Mouse (Mus musculus) granulocyte monocyte progenitor cell, adult 5-6 weeks (primary cell): ENCODE data around the gene Rd3l. TPM values are rescaled to one million over a fixed set of nuclear protein-coding genes. Genes with fewer than 3 reads are reported as not detected.

Experiments used
- ATAC-seq: replicated peaks from 2 replicates; pipeline ENCODE4 v1.8.0; 2016; ENCODE audit warnings: mild to moderate bottlenecking, moderate TSS enrichment, inconsistent platforms; ENCODE audit not compliant: poor library complexity, severe bottlenecking
- total RNA-seq, 2 experiments: library from RNA; stranded (forward) in 1 of 2; stranded (reverse) in 1 of 2; fragments of 200-712, 200-1000 nt in 1 of 2; fragments of >200 nt in 1 of 2; fragmentation: Nextera tagmentation in 1 of 2; gene quantifications; 2 replicates each; pipeline ENCODE4 v1.2.3; 2014 to 2017

Rd3l gene
- total RNA-seq (2014; fragmentation: Nextera tagmentation) (not detected in 2 replicates), total RNA-seq (2017) (not detected in 2 replicates)

DNA sequence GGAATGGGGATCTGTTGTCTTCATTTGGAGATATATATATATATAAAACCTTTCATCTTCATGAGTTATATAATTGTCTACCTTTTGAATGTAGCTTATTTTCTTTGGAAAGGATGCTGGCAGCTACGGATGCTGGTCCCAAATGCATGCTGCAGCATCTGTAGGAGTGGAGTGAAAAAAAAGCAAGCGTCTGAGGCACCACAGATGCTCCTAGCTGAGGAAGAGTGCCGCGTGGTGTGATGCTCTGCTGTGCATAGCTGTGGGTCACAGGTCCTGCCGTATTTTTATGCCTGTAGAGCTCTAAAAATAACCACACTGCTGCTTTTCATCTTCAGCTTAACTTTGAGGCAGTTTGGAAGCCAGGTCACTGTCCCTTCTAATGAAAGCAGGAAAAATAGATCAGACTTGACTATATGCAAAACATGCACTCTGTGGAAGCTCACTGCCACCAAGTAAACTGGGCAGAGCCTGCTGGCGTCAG lies at the start of gene Rd3l:
Rd3l (minus strand) TSS at position 431 of the 481 bp plus-strand sequence.
- ATAC-seq: no peak

DNA sequence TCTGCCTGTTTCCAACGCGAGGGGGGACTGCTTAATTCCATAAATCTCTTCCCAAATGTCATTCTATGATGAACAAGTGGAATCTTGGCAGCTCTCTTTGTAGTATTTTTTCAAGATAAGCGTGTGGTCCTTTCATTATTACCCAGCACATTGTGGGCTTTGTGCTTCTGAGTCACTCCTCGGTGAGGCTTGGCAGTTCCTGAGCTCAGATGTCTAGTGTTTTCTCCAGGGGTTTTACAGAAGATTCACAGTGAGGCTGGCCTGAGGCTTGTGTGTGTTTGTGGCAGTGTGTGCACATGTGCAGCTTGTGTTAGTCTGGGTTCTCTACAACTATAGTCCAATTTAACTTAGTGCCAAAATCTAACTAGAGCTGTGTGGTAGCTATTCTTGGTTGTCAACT lies 46.3 kb upstream of the Rd3l start:
- ATAC-seq: no peak

DNA sequence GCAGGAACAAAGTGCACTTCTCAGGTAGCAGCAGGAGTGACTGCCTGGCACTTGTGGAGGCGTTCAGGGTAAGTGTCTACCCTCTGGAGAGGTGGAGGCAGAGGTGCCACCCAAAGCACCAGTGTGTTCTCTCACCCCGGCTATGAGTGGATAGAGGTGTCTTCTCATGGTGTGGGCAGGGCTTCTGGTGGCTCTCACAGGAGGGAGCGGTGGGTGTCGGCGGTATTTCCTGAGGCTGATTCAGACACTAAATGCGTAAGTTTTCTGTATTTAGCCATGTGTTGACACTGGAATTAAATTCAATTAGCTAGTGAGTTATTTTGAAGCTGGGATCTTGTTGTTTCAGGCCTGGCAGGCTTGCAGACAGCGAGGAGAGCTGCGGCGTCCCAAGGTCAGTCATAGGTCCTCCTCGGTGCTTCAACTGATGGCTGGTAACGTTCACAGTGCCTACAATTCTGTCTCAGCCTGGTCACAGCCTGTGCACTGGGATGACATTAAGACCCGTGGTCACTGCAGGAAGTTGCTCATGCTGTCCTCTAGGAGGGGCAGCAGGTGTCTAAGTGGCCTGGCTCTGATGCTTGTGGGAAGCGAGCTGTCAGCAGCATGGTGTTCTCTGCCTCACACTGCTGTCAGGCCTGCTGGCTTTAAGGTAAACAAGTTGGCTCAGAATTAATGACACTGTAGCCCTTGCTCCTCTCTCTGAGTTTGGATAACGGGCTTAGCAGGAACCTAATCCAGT lies 45.0 kb upstream of the Rd3l start:
- ATAC-seq: no peak

DNA sequence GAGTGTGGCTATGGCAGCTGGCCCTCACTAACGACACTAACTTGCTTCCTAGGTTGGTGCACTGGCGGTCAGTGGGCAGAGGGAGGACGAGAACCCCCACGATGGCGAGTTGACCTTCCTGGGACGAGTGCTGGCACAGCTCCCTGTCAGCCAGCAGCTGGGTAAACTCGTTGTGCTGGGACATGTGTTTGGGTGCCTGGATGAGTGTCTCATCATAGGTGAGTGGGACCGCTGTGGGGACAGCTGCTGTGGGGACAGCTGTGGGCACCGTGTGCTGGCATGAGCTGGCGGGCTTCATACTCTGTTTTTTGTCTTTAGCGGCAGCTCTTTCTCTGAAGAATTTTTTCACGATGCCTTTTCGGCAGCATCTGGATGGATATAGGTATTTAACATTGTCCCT lies 44.3 kb upstream of the Rd3l start:
- no peak for ATAC-seq

DNA sequence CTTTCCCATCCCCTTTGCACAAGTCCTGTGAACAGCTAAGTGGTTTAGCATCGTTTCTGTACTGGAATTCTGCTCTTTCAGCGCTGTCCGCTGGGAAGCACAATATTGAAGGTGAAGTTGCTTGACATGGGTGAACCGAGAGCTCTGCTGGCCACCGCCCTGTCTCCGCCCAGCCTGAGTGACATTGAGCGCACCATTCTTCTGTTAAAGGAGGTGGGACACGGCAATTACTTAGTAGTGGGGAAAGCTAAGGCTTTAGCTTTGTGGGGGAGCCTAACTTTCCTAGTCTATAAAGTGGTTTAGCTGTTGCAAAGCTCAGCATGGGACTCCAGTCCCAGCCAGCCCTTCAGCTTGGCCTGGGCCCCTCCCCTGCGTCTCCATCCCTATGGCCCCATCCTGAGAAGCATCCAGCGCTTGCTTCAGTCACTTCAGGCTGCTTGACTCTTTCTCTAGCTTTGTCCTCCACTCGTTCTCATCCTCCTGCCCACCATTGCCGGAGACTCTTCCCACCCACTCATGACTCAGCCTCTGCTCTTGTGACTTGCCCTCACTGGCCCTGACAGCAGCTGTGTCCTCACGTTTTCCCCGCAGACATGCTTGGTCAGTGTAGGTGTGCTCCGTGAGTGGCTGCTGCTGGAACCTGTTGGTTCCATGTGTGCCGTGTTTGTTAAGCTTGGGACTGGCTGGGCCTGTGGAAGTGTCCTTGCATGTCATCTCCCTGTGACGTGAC lies 43.6 kb upstream of the Rd3l start:
- ATAC-seq: no peak

DNA sequence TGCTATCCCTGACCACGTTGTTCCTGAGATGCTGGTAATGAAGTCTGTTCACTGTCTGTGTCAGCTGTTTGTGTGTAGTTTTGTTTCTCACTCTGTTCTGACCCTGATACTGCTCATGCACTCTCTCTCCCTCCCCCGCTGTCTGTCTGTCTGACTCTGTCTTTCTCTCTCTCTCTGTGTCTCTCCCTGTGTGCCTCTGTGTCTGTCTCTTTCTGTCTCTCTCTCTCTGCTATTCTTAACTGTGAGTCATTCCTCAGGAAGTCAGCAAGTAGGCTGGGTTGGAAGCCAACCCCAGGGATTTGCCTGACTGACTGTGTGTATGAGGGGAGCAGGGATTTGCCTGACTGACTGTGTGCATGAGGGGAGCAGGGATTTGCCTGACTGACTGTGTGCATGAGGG lies 42.2 kb upstream of the Rd3l start:
- no peak for ATAC-seq

DNA sequence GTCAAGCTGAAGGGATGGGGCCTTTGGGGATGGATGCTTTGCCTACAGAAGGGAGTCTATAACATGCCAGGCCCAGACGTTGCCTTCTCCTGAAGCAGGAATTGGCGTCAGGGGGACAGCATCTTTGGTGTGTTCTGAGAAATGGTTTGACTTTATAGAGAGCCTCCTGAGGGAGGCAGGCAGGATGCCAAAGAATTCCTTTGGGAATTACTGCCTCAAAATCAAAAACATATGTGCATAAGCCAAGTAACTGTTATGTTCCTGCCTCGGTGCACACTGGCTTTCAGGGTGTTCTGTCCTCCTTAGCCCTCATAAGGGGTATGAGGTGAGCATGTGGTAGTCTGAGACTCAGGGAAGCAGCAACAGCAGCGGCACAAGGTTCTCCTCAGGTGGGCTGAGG lies 35.2 kb upstream of the Rd3l start:
- ATAC-seq: no peak

DNA sequence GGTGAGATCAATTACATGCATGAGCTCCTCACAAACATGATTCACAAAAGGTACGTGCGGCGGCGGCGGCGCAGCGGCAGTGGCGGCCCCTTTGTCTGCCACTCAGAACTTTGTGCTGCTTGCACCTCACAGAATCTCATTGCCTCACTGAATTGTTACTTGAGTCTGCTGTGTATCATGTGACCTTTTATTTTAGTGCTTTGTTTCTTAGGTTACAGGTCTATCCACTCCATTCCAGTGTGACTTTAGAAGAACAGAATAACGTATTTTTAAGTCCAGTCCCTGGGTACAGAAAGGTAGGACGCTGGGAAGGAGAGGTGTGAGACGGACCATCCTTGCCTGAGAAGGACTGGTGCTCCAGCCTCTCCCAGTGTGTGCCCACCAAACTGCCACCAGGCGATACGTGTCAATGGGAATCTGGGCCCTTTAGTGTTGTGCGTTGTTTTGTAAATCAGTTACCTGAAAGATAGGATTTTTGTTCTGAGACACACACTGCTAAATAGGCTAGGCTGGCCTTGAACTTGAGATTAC lies 32.2 kb upstream of the Rd3l start:
- ATAC-seq: no peak

DNA sequence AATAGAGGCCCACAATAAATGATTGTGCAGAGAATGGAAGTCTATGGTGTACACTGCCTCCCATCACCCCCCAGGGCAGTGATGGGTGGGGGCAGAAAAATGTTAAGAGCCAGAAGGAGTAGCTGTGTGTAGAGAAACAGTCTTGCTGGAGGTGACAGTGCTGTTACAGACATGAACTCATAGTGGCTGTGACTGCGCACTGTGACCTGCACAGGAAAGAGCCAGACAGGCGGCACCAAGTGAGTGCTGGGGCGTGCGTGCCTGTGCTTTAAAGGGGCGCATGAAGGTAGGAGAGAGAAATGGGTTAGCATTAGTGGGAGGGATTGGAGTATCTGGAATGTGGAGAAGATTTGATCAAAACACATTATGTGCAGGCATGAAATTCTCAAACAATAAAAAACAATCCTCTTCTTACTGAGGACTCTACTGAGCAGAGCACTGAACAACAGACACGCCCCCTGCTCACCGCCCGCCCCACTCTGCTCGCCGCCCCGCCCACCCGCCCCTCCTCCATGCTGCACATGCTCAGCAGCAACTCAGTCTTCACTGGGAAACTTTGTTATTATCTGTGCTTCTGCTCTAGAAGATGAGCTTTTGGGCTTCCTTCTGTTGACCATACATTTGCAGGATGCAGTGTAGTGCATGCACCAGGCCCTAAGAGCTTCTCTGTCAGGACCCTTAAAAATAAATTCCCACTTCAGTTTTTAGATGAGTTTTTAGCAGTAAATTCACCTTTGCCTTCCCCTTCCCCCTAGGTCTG lies 31.6 kb upstream of the Rd3l start:
- ATAC-seq: no peak

DNA sequence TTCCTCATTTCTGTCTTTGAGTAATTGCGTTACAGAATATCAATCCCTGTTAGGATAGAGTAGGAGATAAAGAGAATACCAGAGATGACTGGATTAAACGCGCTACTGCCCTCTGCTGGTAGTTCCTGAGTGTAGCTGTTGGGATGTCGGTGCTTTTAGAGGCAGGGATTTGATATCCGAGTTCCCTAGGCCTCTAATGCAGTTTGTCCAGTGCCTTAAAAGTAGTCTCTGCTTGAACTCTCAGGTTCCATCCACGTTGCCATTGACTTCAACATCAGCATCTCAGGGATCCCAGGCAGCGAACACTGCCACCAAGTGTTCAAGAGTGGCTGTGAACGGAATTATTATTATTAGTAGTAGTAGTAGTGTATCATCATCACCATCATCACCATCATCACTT lies 20.1 kb upstream of the Rd3l start:
- ATAC-seq: peak; percentile 62

DNA sequence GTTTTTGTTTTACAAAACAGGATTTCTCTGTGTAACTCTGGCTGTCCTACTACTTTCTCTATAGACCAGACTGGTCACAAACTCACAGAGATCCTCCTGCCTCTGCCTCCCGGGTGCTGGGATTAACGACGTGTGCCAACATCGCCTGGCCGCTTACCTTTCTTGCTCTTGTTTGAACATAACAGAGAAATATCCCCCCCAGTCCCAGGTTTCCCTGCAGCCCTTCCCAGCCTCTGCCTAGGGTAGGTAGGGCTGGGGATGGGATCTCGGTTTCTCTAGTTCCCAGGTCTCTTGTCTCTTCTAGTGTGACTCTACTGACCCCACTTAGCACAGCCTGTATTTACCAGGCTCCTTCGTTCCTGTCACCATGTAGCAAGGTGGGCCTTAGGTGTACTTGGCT lies 18.6 kb upstream of the Rd3l start:
- ATAC-seq: no peak

DNA sequence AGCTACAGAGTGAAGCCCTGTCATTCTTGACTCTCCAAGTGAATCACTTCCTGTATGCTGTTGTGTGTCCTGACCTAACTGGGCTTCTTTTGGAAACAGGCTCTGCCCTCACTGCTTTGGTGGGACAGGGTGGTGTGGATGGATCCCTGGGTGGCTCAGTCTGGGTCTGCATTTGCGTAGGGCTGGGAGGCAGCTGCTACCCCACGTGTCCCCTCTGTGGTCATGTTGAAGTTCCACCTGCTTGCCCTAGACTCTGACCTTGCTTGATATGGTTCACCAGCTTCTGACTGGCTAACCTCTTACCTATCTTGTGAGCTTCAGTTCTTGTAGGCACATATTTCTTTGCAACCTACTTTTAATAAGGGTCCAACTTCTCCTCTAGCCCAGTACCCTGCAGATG lies 14.0 kb upstream of the Rd3l start:
- no peak for ATAC-seq

DNA sequence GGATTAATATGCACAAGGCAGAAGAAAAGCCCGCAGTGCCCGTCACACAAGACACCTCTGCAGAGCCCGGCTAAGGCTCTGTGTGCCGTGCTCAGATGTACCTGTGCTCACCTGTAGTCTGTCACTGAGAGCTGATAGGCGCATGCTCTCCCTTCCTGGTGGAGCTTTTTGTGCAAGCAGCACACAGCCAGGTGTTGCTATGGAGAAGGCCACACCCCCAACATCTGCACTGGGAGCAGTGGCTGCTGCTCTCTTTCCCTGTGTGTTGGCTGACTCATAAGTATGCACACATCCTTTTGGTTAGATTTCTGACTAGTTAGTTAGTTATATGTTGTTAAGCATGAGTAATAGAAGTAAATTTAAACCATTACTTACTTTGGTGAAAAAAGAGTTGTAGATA lies 11.5 kb upstream of the Rd3l start:
- no peak for ATAC-seq

DNA sequence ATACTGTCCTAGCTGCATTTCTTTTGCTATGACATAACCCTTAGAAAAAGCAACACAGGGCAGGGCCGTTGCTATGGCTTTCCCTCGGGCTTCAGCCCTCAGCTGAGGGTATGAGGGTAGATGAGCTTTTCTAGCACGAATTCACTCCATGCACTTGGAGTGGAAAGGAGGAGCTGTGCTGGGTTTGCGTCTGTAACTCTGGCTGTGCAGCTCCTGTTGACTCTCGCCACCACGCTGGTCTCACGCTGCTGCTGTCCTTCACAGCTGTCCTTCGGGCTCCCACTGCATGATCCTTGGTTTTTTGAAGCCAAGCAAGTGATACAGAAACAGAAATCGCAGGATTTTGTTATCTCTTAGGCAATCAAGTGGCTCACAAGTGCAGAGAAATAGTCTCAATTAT lies 5.6 kb upstream of the Rd3l start:
- ATAC-seq: no peak

DNA sequence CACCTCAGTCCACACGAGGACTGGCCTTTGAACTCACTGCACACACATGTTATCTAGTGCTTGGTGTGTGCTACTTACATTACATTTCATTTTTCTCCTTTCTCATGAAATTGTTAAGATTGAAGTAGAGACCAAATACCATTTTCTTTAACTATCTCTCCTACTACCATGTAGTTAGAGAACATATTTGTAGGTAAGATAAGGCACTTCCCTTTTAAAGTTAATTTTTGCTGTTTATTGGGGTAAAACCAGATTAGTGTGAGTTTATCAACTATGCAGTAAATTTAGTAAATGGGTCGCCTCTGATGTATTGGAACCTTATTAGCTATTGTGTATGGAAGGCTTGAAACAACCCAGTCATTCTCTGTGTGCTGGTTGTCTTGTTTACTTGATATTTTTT lies 2.0 kb upstream of the Rd3l start:
- no peak for ATAC-seq

DNA sequence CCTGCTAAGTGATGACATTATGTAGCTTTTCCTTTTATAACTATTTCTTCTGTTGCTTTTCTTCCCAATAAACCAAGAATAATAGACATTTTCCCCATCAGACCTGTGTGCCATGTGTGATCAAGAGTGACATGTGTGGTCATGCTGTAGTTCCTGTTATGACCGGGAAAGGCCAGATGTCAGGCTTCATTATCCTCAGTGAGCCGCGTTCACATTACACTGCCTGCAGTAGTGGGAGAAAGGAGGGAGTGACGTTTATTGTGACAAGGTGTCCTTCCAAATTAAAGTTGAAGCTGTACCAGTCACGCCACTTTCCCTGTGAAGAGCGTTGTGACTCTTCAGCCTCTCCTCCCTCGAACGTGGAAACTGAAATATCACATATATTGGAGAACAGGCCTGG lies 714 bp upstream of the Rd3l start:
- no peak; the same call in 1 of the 2 replicates for ATAC-seq

DNA sequence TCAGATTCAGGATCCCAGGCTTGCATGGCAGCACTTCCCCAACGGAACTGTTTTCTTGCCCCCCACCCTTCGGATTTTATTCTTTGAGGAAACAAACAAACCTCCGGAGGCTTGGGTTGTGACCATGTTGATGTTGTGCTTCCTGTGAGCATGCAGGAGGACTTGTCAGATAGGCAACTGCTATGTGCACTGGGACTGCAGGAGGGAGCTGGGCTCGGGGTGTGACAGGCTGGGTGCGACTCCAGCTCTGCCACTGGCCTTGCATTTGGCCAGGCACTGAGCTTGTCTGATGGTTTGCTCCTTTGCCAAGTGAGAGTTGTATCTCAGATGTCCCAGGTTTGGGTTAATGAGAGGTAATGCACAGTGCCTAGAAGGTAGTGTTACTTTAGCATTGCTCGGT lies 2.8 kb downstream of the Rd3l start:
- peak; percentile 24; the same call in 1 of the 2 replicates for ATAC-seq

DNA sequence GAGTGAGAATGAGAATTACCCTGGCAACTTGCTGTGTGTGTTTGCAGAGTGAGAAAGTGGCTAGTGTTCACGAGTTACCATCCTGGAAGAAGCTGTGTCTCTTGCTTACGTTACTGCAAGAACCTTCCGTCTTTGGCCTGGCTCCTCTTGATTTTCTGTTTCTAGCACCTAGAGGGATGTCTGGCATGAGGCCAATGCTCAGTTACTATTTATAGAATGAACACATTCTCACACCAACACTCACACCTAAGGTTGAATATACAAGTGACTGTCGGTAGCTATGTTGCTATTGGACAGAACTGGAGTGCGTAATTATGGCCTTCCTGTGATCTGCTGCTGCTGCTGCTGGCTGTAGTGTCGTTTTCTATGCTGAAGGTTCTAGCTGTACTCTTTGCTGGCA lies 4.0 kb downstream of the Rd3l start:
- no peak for ATAC-seq

DNA sequence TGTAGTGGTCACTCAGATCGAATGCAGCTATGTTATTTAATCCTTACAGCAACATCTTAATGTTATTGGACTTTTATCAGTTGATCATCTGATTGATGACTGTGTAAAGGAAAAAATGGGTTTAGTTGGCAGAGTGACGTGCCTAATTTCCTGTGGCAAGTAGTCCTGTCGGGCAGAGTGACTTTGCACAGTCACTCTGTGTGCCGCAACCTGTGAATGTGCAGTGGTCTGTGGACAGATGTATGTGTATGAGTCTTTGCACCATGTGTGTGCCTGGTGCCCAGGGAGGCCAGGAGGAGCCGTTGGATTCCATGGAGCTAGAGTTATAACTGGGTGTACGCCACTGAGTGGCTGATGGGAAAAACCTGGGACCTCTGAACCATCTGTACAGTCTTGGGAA lies 6.5 kb downstream of the Rd3l start:
- ATAC-seq: peak; percentile 79

DNA sequence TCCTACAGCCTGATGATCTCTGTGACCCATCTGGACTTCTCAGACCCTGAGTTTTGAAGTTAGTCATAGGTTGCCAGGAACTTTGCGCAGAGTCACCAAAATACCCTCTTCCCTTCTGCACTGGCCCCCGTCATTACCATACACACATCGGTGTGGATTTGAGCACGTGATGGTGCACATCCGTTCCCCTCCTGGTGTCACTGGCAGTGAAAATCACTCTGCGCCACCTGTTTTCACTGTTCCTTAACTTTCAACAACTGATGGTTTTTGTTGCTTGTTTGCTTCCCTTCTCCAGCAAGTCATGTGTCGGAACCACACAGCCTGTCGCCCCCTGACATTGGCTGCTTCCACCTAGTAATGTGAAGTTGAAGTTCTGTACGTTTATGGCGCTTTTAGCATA lies 8.6 kb downstream of the Rd3l start:
- ATAC-seq: no peak

DNA sequence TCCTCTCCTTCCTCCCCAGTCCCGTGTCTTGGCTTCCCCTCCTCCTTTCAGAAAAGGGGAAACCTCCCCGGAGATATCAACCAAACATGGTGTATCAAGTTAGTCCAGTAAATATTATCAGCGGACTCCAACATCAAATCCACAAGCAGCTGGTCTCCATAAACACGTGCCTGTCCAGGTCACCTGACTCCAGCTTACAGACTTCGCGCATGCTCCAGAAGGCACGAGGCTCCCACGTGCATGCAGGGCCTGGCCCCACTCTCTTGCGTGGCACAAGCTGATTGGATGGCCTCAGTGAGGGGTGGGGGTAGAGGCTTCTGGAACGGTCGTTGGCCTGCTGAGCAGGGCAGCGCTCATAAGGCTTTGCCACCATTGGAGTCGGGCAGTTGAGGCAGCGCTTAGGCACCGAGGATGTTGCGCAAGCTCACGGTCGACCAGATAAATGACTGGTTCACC lies 9.9 kb downstream of the Rd3l start, which contains the start of gene Tdrd9:
Tdrd9 (plus strand) TSS at position 329 of the 456 bp plus-strand sequence.
- ATAC-seq: no peak
